Mouse (Mus musculus): ENCODE measurements around the gene Ptges3.
"Not testable (repeated sequence)": the region's sequence is repeated elsewhere in the genome, so short reads cannot be mapped to it uniquely, and the experiment has no call there.

Gene Ptges3

GRCm38 (mm10) chr10:128059207-128059981 lies 640 bp downstream of the Ptges3 start:
- peak in 1 of 2 experiments; percentile 32 for DNase-seq (ENCODE audit: low spot score in 2 of 2)

GRCm38 (mm10) chr10:128061109-128061508 lies 2.4 kb downstream of the Ptges3 start:
- no peak for DNase-seq (ENCODE audit: low spot score in 2 of 2)

GRCm38 (mm10) chr10:128062221-128062989 lies 3.7 kb downstream of the Ptges3 start:
- DNase-seq (ENCODE audit: low spot score in 2 of 2) = no peak

- no peak for DNase-seq (ENCODE audit: low spot score in 2 of 2)
These were observed 7.3 kb downstream of the Ptges3 start for GRCm38 (mm10) chr10:128066072-128066471.

- no peak for DNase-seq (ENCODE audit: low spot score in 2 of 2)
These were observed 10.4 kb downstream of the Ptges3 start for GRCm38 (mm10) chr10:128069201-128069600.

GRCm38 (mm10) chr10:128070432-128070831 lies 11.7 kb downstream of the Ptges3 start:
- DNase-seq (ENCODE audit: low spot score in 2 of 2) = not testable (repeated sequence)

GRCm38 (mm10) chr10:128078269-128078668 lies 19.5 kb downstream of the Ptges3 start:
- not testable (repeated sequence) for DNase-seq (ENCODE audit: low spot score in 2 of 2)

GRCm38 (mm10) chr10:128080496-128080895 lies 21.7 kb downstream of the Ptges3 start:
- no peak for DNase-seq (ENCODE audit: low spot score in 2 of 2)

GRCm38 (mm10) chr10:128081807-128082476 lies 23.2 kb downstream of the Ptges3 start:
- no peak for DNase-seq (ENCODE audit: low spot score in 2 of 2)

- DNase-seq (ENCODE audit: low spot score in 2 of 2) = no peak
These were observed 23.7 kb downstream of the Ptges3 start for GRCm38 (mm10) chr10:128082477-128082808.

GRCm38 (mm10) chr10:128082880-128083421 lies 24.2 kb downstream of the Ptges3 start, which contains the start of gene Atp5b:
Gene Atp5b (plus strand): TSS chr10:128083273.
- peak; percentile 96 to 98 for DNase-seq (ENCODE audit: low spot score in 2 of 2)

GRCm38 (mm10) chr10:128083688-128084087 lies 24.9 kb downstream of the Ptges3 start:
- DNase-seq (ENCODE audit: low spot score in 2 of 2) = no peak

- DNase-seq (ENCODE audit: low spot score in 2 of 2) = no peak
These were observed 25.4 kb downstream of the Ptges3 start for GRCm38 (mm10) chr10:128084160-128084559.

GRCm38 (mm10) chr10:128086391-128086790 lies 27.6 kb downstream of the Ptges3 start:
- no peak for DNase-seq (ENCODE audit: low spot score in 2 of 2)

GRCm38 (mm10) chr10:128087216-128087615 lies 28.5 kb downstream of the Ptges3 start:
- not testable (repeated sequence) for DNase-seq (ENCODE audit: low spot score in 2 of 2)

GRCm38 (mm10) chr10:128088181-128088580 lies 29.4 kb downstream of the Ptges3 start:
- no peak for DNase-seq (ENCODE audit: low spot score in 2 of 2)

GRCm38 (mm10) chr10:128089842-128090241 lies 31.1 kb downstream of the Ptges3 start:
- DNase-seq (ENCODE audit: low spot score in 2 of 2) = no peak

GRCm38 (mm10) chr10:128090651-128091563 lies 32.2 kb downstream of the Ptges3 start:
- DNase-seq (ENCODE audit: low spot score in 2 of 2) = peak; percentile 80 to 83

- DNase-seq (ENCODE audit: low spot score in 2 of 2) = no peak
These were observed 33.1 kb downstream of the Ptges3 start, which contains the start of gene Baz2a for GRCm38 (mm10) chr10:128091564-128092505. Gene Baz2a (plus strand): TSS chr10:128091577.

All from frontal cortex, postnatal 25 days (tissue).